Mouse (Mus musculus) hindbrain, embryonic 16.5 days (tissue): Measurements from ENCODE around the gene Htr2b. TPM values are rescaled to one million over a fixed set of nuclear protein-coding genes. Genes with fewer than 3 reads are reported as not detected.

Source experiments
- ATAC-seq: fragments of 200-750 bp; cut with Nextera tagmentation; 2 replicates; pipeline ENCODE4 v1.8.0; 2017; ENCODE audit warnings: moderate TSS enrichment, moderate library complexity
- H3K27ac ChIP-seq: fragments of 300-500 bp; sonication (generic); 2 replicates; pipeline ENCODE4 v1.5.1; 2014; ENCODE audit warnings: low read depth, mild to moderate bottlenecking, control low read depth, low read length, moderate library complexity
- H3K27me3 ChIP-seq: fragments of 300-500 bp; sonication (generic); replicated peaks from 2 replicates; pipeline ENCODE4 v1.6.1; 2014; ENCODE audit warnings: low read length; ENCODE audit not compliant: control insufficient read depth, insufficient read depth
- H3K36me3 ChIP-seq: fragments of 300-500 bp; sonication (generic); 2 replicates; pipeline ENCODE4 v1.6.1; 2014; ENCODE audit warnings: mild to moderate bottlenecking, low read length, moderate library complexity, mixed read lengths; ENCODE audit not compliant: control insufficient read depth, insufficient read depth
- H3K4me1 ChIP-seq: fragments of 300-500 bp; sonication (generic); 2 replicates; pipeline ENCODE4 v1.6.1; 2014; ENCODE audit warnings: low read depth, low read length; ENCODE audit not compliant: control insufficient read depth, insufficient read depth
- H3K4me2 ChIP-seq: fragments of 300-500 bp; sonication (generic); 2 replicates; pipeline ENCODE4 v1.6.1; 2014; ENCODE audit warnings: mild to moderate bottlenecking, low read length, control low read depth, moderate library complexity
- H3K4me3 ChIP-seq: fragments of 300-500 bp; sonication (generic); 2 replicates; pipeline ENCODE4 v1.5.1; 2014; ENCODE audit warnings: mild to moderate bottlenecking, low read length, control low read depth, moderate library complexity
- H3K9ac ChIP-seq: fragments of 300-500 bp; sonication (generic); 2 replicates; pipeline ENCODE4 v1.6.1; 2014; ENCODE audit warnings: low read depth, mild to moderate bottlenecking, control low read depth, low read length, moderate library complexity
- H3K9me3 ChIP-seq: fragments of 300-500 bp; sonication (generic); 2 replicates; pipeline ENCODE4 v1.6.1; 2014; ENCODE audit warnings: mild to moderate bottlenecking, low read length, moderate library complexity; ENCODE audit not compliant: control insufficient read depth
- WGBS: fragments of 180-500 bp; shearing (Covaris S2); extraction: QIAGEN DNeasy Blood & Tissue Kit; methylation state at CpG from one replicate; pipeline ENCODE4 v1.1.7; 2014; 5-methylcytosine and 5-hydroxymethylcytosine counted together
- polyA plus RNA-seq: library from polyadenylated mRNA; unstranded; fragments of >200 nt; fragmentation: Nextera tagmentation; extraction: Ambion mirVana; gene quantifications from 2 replicates; pipeline ENCODE4 v1.2.1, GENCODE M21; 2015

Htr2b gene
- polyA plus RNA-seq, 1 experiment from 2014 or later = 0.14 TPM

GRCm38 (mm10) chr1:86058856-86059769 lies 52.7 kb downstream of the Htr2b start:
- H3K4me2 ChIP-seq = peak overlapping the region; percentile 63
- peak overlapping the region; percentile 39 for H3K4me3 ChIP-seq
- no peaks in the 10 kb centered on the region for H3K9me3 ChIP-seq
- H3K4me1 ChIP-seq = peaks cover 4% of the 10 kb centered on the region; the same call in 1 of the 2 replicates
- peak; percentile 85 for ATAC-seq
- H3K27me3 ChIP-seq = no peaks in the 10 kb centered on the region
- WGBS = 8% methylated on average over 21 of the region's 21 CpGs
- H3K27ac ChIP-seq = peak overlapping the region; percentile 67
- peak overlapping the region; percentile 59 for H3K9ac ChIP-seq
- no peaks in the 10 kb centered on the region for H3K36me3 ChIP-seq

DNA sequence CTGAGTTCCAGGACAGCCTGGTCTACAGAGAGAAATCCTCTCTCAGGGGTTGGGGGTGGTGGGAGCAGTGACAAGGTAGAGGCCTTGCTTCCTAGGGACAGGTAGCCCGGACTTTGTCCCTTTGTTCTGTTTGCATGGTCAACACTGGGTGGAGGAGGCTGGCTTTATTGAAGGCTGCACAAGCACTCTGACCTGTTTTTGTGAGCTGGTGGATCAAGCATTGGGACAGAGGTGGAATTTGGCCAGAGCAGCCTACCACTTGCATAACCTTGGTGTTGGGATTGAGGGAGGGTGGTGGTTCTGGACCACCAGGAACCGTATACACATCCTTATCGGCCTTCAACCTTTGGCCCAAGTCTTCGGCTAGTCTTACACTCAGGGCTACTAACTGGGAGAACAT lies 55.5 kb downstream of the Htr2b start:
- H3K4me2 ChIP-seq = no peak overlapping the region
- no peak for ATAC-seq
- no peaks in the 10 kb centered on the region for H3K9me3 ChIP-seq
- H3K9ac ChIP-seq = no peak overlapping the region
- no peak overlapping the region for H3K4me3 ChIP-seq
- no peak overlapping the region for H3K27ac ChIP-seq
- H3K4me1 ChIP-seq = peaks cover 6% of the 10 kb centered on the region; the same call in 1 of the 2 replicates
- no peaks in the 10 kb centered on the region for H3K27me3 ChIP-seq
- WGBS = 93% methylated on average over 4 of the region's 4 CpGs
- no peaks in the 10 kb centered on the region for H3K36me3 ChIP-seq

DNA sequence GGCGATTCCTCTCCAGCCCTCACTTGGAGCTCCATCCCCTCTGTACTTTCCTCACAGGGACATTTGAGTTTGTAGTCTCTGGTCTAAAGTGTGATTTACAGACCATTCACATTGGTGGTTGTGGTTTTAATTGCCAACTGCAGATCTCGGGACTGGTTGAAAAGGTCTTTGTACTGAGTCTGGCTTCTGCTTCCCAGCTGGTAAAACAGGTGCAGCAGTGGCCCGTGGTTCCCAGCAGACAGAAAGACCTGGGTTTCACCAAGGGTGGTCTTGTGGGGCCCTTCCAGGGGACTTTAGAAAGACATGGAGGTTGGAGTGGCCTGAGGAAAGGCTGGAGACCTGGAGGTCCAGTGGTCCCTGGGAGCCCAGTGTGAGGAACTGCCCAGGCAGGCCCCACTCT lies 56.8 kb downstream of the Htr2b start:
- H3K27ac ChIP-seq = no peak overlapping the region
- no peak overlapping the region for H3K9ac ChIP-seq
- peaks cover 6% of the 10 kb centered on the region; the same call in 1 of the 2 replicates for H3K4me1 ChIP-seq
- no peak overlapping the region for H3K4me2 ChIP-seq
- H3K36me3 ChIP-seq = no peaks in the 10 kb centered on the region
- H3K9me3 ChIP-seq = no peaks in the 10 kb centered on the region
- no peaks in the 10 kb centered on the region for H3K27me3 ChIP-seq
- ATAC-seq = no peak
- 47% methylated on average over 3 of the region's 3 CpGs for WGBS
- no peak overlapping the region for H3K4me3 ChIP-seq

GRCm38 (mm10) chr1:86053198-86053921 lies 58.4 kb downstream of the Htr2b start:
- ATAC-seq = peak; percentile 93
- H3K4me3 ChIP-seq = no peak overlapping the region
- WGBS = 57% methylated on average over 12 of the region's 12 CpGs
- H3K4me1 ChIP-seq = peaks cover 2% of the 10 kb centered on the region; the same call in 1 of the 2 replicates
- H3K27me3 ChIP-seq = peaks cover 6% of the 10 kb centered on the region
- no peak overlapping the region for H3K4me2 ChIP-seq
- H3K9me3 ChIP-seq = no peaks in the 10 kb centered on the region
- H3K36me3 ChIP-seq = no peaks in the 10 kb centered on the region
- no peak overlapping the region for H3K9ac ChIP-seq
- H3K27ac ChIP-seq = peak overlapping the region; percentile 71

Other genes with a start within 250 kb of the Htr2b start
- gene Itm2c, start 217.7 kb downstream of the Htr2b start, polyA plus RNA-seq = 223 and 225 TPM in 2 replicates
- 7.5 and 9.5 TPM in 2 replicates for gene 4933407L21Rik, start 183.5 kb downstream of the Htr2b start, polyA plus RNA-seq
- 0.21 TPM in 2 replicates for gene Gpr55, start 151.0 kb downstream of the Htr2b start, polyA plus RNA-seq
- 0.56 and 0.89 TPM in 2 replicates for gene Spata3, start 95.2 kb downstream of the Htr2b start, polyA plus RNA-seq
- 11.6 and 12.4 TPM in 2 replicates for gene 2810459M11Rik, start 66.1 kb downstream of the Htr2b start, polyA plus RNA-seq
- gene Psmd1, start 47.6 kb downstream of the Htr2b start, polyA plus RNA-seq = 193 and 196 TPM in 2 replicates
- gene Gm21972, start 21.7 kb upstream of the Htr2b start, polyA plus RNA-seq = 0.37 and 0.56 TPM in 2 replicates
- gene Armc9, start 42.8 kb upstream of the Htr2b start, polyA plus RNA-seq = 34.5 and 36.9 TPM in 2 replicates
- 9.9 and 10.6 TPM in 2 replicates for gene B3gnt7, start 190.9 kb upstream of the Htr2b start, polyA plus RNA-seq
- gene Ncl, start 247.4 kb upstream of the Htr2b start, polyA plus RNA-seq = 205 and 214 TPM in 2 replicates